Mouse (Mus musculus) adrenal gland (tissue): ENCODE results near the gene Fndc11.

Experiments
- intact Hi-C: fragments of 180-260 bp; cut with DNase I; formaldehyde crosslinking; loops from one replicate; pipeline ENCODE4 v1.15.1; 2025

The Fndc11 gene

DNA sequence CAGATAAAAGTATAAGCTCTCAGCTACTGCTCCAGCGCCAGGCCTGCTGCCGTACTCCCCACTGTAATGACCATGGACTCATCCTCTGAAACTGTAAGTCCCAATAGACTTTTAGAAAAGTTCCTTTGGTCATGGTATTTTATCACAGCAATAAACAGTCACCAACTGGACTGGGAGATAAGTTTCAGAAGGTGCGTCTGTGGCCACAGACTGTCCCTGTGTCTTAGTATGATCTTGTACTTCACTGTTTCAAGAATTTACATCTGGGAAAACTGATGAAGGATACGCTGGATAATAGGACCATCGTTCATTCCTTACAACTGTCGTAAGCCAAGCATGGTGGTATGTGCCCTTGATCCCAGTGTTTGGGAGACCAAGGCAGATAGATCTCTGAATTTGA is 3.8 kb upstream of the Fndc11 start:
- intact Hi-C loops, result no loop called here

DNA sequence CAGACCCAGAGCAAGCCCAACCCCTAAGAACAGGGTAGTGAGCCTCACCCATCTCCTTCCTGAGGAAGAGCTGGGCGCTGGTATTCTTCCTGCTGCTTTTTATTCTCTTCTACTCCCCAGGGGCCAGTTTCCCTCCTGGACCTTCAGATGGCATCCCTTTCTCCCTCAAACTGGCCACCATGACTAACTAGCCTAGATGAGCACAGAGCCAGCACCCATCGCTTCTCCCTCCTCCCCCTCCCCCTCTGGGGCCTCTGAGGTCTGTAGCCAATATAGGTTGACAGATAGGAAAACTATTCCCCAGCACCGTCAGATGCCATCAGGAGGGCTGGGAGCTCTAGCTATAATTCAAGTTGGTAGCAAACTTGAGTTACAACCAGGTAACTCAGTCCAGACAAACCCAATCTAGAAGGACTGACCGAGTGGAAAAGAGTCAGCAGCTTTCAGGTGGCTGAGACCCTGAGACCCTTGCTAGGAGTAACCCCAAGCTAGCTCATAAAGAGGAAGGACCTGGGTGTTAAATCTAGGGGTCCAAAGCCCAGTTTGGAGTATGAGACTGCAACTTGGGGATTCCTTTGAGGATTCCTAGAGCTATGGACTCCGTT is 830 bp upstream of the Fndc11 start:
- intact Hi-C loops, result no loop called here

DNA sequence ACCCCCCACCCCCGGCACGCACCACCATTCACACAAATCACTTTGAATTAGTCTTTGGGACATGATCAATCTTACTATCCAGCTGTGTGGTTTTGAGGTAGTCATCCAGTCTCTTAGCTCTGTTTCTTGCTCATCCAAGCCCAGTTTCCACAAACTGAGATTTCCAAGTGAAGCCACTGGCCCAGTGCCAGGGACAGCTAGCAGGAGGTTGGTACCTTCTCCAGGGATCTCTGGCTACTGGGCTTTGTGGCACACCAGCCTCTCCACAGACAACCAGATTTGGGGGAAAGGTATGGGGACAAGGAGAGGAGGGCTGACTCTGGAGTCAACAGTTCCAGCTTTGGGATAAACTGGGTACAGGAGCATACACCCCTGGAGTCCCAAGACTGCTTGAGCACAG is 548 bp downstream of the Fndc11 start:
- intact Hi-C loops, result no loop called here

DNA sequence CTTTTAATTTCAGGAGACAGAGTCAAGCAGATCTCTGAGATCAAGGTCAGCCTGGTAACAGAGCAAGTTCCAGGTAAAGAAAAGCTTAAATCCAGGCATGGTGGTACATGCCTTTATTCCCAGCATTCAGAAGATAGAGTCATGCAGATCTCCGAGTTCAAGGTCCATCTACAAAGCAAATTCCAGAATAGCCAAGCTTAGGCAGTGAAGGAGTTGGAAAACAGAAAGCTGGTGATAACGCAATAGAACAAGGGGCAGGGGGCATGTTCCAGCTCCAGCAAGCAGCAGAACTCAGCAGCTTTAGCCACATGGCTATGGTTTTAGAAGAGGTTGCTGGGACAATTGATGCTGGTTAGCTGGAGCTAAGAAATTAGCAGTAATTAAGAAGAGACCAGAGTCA is 5.2 kb downstream of the Fndc11 start:
- intact Hi-C loops, result no loop called here

DNA sequence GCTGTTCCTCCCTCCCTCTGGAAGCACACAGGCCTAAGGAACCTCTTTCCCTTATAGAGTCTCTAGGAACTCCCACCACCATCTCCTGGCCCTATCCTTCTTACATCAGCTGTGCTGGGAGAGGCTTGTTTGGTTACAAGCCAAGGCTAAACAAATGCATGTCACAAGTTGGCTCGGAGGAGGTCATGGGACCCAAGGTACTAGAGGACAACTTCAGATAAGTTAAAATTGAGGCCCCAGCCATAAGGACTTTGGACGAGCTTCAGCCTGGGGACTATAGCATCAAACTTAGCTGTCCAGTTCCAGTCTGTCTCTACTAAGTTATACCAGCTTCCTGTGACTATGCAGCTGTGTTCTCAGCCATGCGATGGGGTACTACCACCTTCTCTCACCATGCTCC is 7.3 kb downstream of the Fndc11 start:
- intact Hi-C loops, result no loop called here

DNA sequence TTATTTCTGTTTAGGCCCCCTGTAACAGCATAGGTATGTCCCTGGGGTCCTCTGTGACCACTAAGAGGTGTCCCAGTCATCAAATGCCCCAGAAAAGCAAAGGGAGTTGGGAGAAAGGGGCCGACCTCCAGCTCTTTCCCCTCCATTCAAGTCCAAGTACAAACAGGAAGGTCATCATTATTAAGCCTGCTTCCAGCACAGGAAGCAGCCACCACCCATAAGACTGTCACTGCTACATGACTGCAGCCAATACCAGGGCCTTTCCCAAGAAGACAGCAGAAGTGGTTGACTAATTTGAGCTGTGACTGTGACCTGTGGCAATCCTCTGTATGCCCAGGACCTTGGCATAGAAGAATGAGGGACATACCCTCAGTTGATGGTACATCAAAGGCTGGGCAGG is 8.5 kb downstream of the Fndc11 start:
- intact Hi-C loops, result no loop called here

DNA sequence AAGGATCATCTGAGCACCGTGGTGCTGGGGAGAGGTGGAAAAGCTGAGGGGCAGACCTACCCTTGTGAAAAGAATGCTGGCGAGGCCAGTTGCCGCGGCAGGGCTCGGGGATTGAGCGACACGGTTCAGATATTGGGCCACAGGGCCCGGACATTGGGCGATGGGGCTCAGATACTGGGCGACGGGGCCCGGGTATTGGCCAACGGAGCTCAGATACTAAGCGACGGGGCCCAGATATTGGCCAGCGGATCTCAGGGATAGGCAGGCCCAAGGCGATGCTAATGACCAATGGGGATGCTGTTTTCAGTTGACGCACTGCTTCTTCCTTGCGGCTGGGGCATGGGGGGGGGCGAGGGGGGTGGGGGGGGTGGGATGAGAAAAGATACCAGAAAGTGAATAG is 11.4 kb downstream of the Fndc11 start:
- intact Hi-C loops, result no loop called here

DNA sequence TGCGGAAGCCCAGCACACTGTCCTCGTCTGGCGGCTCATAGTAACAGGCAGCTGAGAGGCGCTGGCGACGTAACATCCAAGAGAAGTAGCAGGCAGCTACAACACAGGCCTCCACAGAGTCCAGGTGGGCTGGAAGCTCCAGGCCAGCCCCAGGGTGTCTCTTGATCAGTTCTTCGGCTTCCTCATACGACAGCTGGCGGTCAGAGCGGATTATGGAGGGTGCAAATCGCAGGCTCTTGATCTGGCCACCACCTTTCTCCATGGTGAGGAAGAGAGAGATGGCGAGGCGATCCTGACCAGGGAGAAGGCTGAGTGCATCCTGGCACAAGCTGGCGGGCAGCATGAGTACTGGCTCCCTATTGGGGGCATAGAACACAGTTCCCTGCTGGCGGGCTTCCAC is 13.6 kb downstream of the Fndc11 start:
- intact Hi-C loops, result no loop called here

DNA sequence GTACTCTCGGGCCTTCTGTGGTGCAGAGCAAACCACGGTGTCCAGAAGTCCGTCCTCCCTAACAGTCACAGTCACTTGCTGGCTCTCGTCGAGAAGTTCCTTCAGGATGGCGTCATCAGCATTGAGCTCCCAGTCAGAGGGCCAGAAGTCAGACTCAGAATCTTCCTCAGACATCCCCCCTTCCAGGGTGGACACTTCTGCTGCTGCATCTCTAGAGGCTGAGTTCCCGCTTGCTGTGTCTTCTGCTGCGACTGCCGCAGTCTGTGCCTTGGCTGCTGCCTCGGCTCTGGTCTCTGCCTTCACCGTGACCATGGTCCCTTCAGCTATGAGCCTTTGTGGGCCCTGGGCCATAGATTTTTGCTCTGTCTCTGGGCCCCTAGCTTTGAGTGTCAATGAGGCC is 14.9 kb downstream of the Fndc11 start:
- intact Hi-C loops, result no loop called here

DNA sequence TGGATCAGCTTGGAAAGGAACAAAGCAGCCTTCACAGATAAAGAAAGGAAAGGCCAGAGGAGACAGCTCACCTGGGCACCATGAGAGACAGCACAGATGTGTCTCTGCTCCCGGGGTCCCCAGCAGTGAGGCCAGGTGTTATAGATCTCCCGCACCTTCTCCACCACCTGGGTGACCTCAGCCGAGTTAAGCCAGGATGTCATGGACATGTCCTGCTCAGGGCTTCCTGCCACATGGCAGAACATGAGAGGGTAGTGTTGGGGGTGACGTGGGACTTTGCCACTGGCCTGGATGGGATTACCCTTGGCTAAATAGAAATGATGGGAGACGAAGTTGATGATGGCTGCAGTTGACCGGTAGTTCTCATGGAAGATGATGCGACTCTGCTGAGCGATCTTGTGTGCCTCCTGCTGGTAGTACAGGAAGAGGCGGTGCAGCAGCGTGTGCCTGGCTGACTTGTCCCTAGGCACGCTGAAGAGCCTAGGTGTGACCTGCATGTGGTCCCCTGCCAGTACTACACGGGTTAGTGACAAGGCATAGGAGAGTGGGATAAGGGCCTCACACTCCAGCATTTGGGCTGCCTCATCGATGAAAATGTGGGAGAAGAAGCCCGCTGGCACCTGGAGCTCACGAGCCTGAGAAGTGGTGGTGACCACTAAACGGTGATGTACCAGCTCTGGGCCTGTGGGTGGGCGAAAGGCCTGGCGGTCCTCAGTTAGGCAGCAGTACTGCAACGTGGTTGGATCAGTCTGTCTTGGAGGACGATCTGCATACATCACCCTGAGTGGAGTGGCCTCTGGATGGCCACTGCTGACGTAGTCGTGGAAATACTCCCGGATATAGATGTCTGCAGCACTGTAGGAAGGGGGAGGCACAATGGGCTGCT is 16.1 kb downstream of the Fndc11 start:
- intact Hi-C loops, result no loop called here

DNA sequence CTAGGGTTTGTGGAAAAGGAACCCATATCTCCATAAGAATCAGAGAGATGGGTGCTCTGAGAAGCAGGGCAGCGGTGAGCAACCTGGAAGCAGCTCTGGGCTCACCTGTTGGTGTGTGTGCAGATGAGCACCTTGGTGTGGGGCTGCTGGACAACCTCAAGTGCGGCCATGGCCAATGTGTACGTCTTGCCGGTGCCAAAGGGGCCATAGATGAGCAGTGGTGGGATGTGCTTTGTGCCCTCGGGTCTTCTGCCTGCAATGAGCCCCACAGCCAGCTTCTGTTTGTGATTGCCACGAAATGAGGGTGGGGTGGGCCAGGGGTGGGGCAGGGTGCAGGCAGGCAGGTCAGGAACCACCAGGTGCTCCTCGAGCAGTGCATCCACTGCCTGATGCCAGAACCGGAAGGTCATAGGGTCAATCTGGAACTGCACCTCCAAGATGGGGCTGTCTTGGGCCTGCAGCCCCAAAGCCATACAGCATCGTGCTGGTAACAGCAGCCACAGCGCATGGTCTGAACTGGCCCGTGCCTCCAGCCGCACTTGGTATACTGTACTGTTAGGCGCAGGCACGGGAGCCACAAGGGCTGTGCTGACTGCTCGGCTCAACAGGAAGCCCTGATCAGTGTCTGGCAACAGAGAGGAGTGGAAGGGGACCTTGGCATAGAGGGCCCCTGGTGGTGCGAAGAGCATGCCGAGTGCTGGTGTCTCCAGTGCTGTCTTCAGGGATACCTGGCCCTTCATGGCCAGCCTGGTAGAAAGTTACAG is 17.6 kb downstream of the Fndc11 start:
- intact Hi-C loops, result no loop called here

DNA sequence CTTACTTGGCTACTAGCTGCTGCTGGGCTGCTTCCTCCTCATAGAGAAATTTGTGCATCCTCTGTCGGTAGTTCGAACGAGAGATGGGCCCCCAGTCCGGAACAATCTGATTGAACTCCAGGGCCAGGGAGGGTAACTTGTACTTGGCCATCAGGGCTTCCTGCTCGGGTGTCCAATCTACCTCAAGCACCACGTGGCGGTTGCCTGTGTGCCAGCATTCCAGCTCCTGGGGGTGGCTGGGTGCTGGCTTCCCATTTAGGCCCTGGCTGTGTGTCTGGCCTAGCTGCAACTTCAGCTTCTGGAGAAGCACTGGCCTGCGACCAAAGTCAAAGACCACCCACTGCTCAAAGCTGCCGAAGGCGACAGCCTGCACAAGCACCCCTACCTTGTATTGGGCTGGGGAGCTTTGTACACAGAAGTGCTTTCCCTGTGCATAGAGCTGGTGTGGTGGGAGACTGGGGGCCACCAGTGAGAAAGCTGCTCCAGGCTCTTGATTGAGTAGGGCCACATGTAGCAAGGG is 18.3 kb downstream of the Fndc11 start:
- intact Hi-C loops, result no loop called here

DNA sequence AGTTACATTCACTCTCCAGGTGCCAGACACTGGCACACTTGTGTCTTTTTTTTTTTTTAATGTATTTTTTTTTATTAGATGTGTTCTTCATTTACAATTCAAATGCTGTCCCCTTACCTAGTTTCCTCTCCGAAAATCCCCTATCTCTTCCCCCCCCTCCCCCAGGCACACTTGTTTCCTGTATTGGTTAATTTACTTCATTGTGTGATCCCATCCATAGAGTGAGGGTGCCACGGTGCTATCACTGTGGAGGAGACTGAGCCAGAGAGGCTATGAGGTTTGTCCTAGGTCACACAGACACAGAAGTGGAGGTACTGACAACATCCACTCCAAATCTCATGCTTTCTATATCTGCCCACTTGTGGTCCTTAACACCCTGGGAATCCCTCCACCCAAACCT is 19.0 kb downstream of the Fndc11 start:
- intact Hi-C loops, result no loop called here

DNA sequence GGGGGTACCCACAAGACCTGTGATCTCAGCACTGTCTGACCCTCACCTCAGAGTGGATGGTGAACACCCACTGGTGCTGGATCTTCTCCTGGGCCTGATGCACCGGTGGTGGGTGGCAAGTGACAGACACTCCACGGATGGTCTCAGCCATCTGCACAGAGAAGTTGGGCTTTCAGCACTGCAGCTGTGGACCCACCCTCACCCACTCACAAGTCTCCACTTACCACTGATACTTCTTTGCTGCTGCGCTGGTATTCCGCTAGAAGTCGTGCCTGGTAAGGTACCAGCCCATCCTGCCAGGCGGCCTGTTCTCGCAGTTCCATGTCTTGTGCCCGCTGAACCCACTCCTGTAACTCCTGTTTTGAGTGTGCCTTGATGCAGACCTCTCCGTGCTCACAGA is 19.4 kb downstream of the Fndc11 start:
- intact Hi-C loops, result no loop called here

DNA sequence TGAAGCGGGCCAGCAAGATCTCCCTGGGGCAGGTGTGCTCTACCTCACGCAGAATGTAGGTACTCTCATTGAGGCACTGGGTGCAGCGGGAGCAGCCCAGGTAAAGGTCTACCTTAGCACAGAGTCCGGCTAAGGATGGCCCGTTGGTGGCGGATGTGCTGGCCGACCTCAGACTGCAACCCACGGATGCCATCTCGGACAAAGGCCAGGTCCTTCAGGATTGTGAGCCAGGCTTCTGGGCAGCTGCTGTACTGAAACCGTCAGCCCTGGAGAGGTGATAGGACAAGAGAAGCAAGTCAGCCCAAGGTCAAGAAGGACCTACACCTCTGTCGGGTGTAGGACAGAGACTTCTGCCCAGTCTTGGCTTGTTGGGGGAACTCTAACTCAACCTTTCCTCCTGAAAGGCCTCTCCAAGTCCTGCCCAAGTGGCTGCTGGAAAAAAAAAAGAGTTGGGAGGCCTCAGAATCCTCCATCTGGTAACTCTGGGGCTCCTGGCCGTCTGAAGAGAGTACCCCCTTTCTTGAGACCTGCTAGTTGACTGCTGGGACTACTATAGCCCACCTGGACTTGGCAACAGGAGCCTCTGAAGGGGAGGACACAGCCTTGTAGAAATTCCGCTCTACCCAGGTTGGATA is 21.1 kb downstream of the Fndc11 start:
- intact Hi-C loops, result loop anchor here (5.0 kb wide), 1 partner anchor 54 kb away; the partner anchor contains the start of gene Ppdpf

DNA sequence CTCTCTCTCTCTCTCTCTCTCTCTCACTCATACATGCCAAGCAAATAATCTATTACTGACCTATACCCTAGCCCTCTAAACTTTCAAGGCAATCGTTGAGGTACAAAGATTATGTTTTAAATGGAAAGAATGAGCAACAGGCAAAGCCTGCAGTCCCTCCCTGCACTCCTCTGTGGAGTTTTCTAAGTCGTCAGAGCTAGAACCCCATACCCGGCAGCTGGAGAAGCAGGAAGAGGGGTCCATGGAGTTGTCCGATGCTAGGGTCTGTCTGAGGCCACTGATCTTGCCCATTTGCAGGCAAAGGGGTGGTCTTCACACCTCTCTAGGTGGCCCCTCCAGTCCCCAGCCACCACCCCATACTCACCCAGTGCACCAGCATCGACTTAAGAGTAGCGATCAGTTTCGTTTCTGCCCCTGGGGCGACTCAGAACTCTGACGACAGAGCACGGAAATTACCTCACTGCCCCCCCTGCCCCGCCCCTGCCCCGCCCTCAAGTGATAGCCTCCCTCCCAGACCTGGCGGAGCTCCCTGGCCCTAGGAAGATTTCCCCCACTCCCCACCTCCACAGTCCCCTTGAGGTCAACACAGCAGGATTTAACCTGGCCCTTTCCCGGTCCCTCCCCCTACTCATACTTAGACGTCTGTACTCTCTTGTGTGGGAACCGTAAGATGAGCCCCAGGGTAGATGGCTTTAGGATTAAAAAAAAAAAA is 21.9 kb downstream of the Fndc11 start, which contains the start of gene Helz2:
Gene Helz2, minus strand, starts transcription at position 426 of the 712 bp plus-strand sequence.
- intact Hi-C loops, result loop anchor here (5.0 kb wide), 1 partner anchor 54 kb away; the partner anchor contains the start of gene Ppdpf

DNA sequence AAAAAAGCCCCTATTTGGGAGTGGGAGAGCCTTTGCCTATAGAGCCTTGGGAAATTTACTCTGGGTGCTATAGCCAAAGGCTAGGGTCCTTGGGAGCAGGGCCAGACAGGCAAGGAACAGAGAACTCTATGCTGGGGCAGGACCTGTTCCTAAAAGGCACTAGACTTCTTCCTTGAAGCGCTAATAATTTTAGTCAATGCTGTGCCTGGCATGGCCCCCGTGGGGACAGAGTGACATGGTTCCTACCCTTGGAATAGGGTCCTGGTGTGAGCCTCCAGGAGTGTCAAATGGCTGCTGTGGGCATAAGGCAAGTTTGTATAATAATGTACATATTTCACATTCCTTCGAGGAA is 22.5 kb downstream of the Fndc11 start:
- intact Hi-C loops, result loop anchor here (5.0 kb wide), 1 partner anchor 55 kb away; the partner anchor contains the start of gene Ppdpf

DNA sequence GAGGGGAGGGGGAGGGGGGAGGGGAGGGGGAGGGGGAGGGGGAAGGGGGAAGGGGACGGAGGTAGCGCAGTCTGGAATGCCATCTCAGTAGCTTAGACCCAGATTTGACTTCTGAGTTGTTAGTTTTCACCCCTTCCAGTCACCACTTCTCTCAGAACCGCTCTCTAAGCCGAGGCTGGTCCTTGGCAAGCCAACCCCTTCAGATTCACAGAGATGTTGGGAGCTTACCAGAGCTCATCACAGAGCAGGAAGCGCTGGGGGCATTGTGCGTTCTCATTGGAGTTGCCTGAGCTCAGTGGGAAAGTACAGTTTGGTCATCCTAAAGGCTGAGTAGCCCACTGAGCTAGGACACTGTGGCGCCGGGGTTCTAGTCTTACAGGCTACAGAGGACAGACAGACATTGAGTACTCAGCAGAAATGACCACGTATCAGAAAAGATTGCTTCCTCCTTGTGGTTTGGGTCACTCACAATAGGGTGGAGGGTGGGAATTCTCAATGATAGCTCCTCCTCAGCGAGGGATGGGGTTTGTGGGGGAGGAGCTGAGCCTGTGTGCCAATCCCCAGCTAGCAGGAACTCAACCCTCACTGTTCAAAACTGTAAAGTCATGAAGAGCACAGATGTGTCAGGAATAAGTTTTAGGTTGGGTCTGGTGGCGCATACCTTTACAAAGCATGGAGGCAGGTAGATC is 24.0 kb downstream of the Fndc11 start:
- intact Hi-C loops, result loop anchor here (5.0 kb wide), 1 partner anchor 57 kb away; the partner anchor contains the start of gene Ppdpf

DNA sequence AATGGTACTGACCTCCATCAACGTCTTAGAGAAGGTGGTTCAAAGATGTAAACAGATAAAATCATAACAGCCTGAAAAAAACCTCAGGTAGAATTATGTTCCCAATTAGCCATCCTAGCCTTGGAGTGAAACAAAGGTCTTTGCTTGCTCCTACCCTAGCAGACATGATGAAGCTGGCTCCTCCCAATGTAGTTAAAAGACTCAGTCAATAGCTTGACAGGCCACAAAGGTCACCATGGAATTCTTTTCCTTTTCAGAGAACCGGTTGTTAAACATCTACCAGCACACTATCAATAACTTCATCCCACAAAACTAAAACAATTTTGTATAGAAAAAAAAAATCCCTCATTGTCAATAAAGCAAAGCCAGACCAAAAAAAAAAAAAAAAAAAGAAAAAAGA is 25.2 kb downstream of the Fndc11 start:
- intact Hi-C loops, result no loop called here

DNA sequence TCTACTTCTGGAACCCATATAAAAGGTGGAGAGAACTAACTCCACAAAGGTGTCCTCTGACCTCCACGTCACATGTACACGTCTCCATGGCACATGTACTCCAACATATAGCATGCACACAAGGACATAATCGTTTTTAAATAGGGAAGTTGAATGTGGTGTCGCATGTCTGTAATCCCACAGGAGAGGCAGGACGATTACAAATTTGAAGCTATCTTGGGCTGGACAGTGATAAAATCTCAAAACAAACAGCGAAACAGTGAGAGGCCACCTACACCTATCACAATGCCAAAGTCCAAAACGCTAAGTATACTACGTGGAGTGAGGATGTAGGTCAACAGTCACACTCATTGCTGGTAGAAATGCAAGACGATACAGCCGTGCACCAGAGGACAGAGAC is 29.4 kb downstream of the Fndc11 start:
- intact Hi-C loops, result no loop called here
